Mouse (Mus musculus): ENCODE results near the gene Exoc4.

The Exoc4 gene

DNA sequence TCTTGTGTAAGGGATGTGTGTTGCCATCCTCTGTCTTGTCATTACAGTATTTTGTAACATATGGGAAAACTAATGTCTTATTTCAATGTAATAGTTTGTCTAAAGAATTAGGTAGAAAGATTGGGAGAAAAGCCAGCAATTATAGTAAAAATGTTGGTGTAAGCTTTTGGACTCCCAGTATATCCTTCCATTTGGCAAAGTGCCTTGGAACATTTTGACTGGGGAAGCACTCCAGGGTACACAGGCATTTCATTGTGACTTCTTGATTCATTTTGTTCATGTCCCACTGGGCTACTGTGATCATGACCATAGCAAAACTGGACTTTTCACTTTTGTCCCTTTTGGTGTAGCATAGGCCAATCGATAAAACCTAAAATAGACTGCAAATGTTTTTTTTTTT lies 61.6 kb downstream of the Exoc4 start:
- DNase-seq (ENCODE audit: low read depth) = no peak

DNA sequence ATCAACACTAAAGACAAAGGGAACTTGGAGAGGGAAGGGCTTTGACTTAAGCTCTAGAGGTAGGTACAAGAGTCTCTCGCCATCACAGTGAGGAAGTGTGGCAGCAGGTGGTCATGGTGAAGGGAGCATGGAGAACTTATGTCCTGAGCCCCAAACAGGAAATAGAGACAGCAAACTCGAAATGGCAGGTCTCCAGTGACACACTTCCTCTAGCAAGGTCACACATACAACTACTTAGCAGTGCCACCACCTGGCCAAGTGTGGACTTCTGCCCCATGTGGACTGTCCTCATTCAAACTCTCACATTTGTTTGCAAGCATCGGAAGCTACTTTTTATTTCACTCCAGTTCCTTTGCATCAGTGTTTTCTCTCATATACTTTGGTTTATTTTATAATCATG lies 74.0 kb downstream of the Exoc4 start:
- no peak for DNase-seq (ENCODE audit: low read depth)

DNA sequence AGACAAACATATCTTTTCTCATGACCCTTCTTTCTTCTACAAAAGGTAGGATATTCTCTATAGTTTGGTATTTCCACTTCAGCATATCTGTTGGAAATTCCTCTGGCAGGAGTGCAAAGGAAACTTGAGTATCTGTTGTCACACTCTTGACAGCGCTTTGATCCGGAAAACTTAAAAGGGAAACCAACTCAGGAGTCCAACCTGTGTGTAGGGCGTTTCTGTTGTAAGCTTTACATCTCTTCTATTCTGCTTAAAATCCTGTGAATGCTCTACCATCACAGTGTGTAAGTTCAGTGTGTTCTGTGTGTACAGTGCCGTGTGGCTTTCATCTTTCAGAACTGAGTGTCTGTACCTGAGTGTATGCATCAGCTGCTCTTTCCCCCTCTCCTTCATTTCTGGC lies 74.5 kb downstream of the Exoc4 start:
- DNase-seq (ENCODE audit: low read depth) = no peak

DNA sequence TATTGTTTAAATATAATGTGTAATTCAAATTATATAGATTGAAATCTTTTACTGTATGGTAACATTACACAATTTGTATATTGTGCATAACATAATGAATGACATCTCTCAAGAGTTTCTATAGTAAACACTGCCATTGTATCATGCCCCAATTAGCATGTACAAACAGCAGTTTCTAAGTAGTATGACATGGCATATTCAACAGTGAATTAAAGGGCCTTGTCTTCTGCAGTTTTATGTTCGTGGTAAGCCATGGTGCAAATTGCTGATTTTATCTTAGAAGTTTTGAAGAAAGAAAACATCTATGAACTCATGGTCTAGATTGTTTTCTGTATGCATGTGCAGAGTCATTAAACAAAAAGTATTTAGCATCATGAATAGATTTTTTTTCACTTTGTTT lies 79.4 kb downstream of the Exoc4 start:
- no peak for DNase-seq (ENCODE audit: low read depth)

DNA sequence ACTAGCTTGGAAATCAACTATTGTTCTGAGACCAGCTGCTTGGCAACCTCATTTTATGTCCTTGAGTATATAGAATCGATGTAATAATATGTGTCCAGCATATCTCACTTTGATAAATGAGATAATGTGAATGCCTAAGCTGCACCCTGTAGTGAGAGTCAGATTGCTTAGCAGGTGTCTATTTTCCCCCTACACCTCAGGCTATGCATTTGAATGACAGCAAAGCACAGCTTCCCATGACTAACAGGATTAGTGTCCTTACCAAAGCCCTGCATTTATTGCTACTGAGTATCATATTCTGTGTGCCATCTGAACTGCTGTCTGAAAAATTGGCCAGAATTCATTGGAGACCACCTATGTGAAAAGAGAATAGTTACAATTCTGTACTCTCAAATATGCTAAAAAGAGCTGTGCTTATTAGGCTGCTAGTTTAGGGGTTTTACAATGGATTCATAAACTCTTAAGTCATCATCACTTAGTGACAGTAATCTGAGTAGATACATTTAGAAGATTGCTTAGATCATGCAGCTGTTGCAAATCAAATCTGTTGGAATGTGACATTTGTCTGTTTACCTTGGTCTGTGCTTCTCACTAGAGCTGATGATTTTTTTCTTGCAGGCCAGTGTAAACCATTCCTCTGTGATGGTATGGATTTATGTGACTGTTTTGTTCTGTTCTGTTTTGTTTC lies 98.3 kb downstream of the Exoc4 start:
- no peak for DNase-seq (ENCODE audit: low read depth)

DNA sequence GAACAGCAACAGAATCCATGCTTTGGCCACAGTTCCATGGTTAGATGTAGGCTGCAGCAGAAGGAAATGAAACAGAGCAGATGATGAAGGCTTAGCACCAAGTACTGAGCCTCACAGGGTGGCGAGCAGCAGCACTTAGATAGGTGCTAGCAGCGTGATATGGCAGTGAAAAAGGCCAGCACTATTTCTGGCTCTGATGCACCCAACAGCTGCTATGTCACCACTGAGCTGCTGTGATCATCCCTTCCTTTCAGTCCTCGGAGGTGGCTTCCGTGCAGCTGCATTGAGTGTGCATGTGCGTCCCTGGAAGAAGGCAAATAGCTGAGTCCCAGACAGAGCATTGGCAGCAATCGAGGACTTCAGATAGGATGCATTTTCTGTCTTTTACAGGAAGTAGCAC lies 112.7 kb downstream of the Exoc4 start:
- no peak for DNase-seq (ENCODE audit: low read depth)

DNA sequence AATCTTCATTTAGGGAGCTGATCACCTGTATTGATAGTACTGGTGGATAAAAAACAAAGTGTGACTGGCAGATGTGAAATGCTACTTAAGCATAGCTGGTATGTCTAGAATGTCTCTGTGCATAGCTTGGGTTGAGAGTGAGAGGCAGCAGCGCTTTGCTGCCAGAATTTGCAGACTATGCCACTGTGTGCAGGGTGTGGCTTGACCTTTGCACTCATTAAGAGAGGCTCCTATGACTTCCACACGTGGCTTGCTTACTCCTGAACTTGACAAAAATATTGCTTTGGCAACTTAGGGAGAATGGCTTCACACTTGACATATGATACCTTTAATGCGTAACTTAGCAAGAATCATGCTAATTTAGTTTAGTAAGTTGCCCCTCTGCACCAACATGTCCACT lies 131.6 kb downstream of the Exoc4 start:
- DNase-seq (ENCODE audit: low read depth) = no peak

DNA sequence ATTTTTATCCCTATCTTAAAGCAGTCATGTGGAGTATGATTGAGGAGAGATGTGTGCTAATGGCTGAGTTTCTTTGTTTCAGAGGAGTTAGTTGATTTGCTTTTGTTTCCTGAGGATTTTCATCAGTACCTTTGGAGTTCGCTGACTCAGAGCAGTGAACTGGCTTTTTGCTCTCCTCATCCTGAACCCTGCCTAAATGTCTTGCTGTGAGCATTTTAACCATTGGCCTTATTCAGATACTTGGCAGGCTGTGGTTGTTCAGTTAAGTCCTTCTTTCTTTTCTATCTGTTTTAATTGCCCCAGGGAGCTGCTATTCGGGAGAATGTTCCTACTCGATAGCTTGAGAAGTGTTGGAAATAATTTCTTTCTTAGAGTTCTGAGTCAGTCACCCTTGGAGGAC lies 133.3 kb downstream of the Exoc4 start:
- DNase-seq (ENCODE audit: low read depth) = no peak

DNA sequence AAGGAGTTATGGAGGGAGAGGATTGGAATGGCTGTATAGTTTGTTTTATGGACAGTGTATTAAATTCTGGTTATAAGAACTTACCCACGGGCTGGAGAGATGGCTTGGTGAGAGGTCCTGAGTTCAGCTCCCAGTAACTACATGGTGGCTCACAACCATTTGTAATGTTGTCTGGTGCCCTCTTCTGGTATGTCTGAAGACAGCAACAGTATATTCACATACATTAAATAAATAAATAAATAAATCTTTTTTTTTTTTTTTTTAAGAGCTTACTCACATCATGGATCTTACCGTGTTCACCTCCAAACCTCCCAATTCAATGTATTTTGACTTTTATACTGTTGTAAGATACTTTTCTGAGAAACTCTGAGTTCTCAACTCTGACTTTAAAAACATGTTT lies 143.1 kb downstream of the Exoc4 start:
- no peak for DNase-seq (ENCODE audit: low read depth)

DNA sequence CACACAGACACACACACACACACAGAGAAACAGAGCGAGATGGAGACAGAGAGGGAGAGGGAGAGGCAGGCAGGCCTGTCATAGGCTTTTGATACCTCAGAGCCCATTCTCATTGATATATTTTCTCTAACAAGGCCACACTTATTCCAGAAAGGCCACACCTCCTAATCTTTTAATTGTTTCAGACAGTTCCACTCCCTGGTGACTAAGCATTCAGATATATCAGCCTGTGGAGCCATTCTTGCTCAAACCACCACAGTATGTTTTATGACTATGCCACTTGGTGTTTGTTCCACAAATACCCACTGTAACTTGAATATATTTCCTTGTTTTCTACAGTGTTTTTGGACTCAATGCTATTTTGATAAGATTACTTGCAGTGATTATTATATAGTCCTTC lies 150.6 kb downstream of the Exoc4 start:
- no peak for DNase-seq (ENCODE audit: low read depth)

DNA sequence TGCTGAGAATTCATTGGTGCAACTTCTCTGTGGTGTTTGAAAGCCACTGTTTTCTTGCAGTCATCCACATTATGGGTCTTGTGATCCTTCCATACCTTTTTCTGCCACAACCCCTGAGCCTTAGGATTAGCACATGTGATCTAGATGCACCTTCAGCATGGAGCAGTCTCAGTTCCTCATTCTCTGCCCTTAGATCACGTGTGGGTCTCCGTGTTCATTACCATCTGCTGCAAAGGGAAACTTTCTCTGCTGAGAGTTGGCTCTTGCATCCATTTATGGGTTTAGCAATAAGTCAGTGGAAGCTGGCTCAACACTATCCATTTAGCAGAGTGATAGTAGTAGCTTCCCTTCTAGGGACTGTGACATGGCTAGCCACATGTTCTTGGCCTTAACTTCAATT lies 152.3 kb downstream of the Exoc4 start:
- no peak for DNase-seq (ENCODE audit: low read depth)

DNA sequence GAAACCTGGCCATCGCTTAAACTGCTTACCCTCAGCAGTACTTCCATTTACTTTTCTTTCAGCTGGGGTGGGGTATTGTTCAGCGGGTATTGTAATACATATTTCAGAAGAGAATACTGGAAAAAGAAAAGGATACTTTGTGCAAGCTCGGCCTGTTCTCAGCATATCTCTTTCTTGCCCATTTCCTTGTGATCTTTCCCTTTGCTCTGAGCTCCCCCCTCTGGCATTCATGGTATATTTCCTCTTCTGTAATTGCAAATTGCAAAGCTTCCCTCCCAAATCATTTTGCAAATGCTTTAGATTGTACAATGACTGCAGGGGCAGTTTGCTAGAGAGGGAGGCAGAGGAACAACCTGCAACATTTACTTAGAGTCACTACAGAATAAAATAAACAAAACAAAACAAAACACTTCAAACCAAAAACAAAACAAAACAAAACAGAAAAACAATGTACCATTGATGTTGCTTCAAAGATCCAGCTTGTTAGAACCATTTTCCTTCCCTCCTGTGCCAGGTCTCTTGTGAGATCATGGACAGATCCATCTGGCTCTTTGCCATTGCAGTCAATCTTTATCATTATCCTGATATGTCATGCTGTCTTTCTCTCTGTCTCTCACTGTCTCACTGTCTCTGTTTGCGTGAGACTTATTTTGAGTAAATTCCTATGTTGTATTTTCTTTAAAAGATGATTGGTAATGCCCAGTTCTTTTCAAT lies 156.8 kb downstream of the Exoc4 start:
- DNase-seq (ENCODE audit: low read depth) = no peak

DNA sequence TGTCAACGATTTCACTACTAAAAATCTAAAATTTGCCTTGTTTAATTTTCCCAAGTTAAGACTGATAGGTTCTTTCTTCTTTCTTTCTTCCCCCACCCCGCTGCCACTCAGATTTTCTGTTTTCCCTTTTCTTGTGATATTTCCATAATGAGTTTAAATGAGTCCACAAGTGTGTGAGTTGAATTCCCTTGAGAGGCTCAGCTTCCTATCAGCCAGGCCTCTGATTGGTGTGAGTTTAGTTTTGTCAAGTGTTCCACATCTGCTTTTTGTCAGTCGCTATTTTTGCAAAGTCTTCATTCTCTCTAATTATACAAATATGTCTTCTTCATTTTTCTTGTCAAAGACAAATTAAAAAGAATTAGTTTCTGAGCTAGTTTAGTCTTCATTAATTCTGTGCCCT lies 160.7 kb downstream of the Exoc4 start:
- no peak for DNase-seq (ENCODE audit: low read depth)

DNA sequence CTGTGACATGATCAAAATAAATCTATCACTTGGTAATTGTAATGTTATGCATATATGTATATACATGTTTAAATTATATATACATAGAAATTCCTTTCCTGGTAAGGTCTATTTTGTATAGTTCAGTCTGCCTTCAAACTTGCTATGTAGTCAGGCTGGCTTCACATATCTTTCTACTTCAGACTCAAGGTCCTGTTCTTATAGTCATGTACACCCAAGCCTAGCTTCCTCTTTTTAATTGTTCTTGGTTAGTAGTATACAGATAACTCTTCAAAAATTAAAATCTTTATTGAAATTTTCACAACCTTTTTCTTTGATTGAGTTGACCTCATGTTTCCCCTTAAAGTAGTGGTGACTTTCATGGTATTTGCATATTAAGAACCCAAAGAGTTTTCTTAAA lies 176.1 kb downstream of the Exoc4 start:
- DNase-seq (ENCODE audit: low read depth) = no peak

DNA sequence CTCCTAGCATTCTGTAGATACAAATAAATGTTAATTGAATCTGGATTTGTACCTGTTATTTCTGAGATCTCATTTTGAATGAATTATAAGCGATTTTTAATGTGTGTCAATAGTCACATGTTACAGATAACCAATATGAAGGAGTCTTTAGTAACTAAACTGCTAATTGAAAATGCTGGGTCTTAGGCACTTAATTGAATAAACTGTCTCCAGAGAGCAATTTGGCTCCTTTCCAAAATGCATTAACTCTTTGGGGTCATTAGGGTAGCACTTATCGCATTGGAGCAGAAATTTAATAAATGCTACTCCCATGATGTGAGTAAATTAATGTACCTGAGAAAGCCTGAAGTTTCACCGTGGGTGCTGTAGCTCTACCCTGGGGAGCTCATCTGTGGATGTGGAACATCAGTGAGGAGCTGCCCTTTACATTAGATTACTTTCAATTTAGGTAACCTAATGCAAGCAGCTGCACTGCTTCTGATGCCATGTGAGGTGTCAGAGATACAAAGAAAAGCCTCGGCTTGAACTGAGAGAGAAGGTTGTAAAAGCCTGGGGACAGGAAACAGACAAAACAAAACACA lies 182.4 kb downstream of the Exoc4 start:
- no peak for DNase-seq (ENCODE audit: low read depth)

DNA sequence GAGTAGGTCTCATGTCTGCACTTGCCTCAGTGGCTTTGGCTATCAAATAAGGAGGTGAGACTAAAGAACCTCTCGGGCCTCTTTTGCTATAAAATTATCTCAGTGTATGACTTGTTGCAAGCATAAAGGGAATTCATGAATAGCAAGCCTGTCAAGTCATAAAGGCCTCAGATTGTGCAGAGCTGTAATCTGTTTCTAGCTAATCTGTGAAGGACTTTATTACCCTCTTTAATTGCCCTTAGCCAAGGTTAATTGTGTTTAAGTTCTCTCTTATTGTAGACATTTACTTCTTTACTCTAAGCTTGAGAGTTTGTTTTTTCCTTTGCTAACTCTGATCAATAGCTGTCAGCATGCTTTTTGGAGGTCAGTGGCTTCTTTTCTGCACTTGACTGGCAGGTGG lies 191.6 kb downstream of the Exoc4 start:
- DNase-seq (ENCODE audit: low read depth) = no peak

DNA sequence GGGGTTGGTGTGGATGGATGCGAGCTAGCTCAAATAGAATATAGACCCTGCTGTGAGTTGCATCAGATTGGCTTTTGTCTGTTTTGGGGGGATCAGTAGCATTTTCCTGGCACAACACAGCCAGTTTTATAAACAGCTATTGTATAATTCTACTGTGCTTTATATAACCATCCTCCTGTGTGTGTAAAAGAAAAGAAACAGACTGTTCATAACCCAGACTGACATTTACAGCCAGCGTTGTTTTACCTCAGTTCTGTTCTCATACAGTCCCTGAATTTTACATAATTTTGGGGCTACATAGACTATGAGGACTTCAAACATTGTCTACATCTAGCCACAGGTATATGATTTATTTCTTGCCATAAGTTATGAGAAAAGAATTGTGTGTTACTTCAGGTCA lies 204.9 kb downstream of the Exoc4 start:
- DNase-seq (ENCODE audit: low read depth) = no peak

DNA sequence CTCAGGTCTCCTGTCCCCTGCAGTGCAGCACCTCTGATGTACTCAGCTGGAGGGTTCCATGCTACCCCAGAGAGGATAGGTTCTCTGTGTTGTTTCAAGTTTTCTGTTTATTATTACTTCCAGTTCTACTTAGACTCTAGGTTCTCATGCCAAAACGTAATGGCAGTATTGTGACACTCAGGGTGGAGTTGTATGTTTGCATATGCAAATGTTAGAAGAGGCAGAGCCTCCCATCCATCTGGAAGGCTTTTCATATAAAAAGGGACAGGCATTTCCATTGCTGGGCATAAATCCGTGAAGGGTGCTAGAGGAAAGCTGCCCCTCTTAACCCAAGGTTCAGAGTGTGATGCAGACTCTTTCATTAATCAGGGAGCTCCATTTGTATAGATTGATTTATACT lies 205.5 kb downstream of the Exoc4 start:
- DNase-seq (ENCODE audit: low read depth) = no peak

DNA sequence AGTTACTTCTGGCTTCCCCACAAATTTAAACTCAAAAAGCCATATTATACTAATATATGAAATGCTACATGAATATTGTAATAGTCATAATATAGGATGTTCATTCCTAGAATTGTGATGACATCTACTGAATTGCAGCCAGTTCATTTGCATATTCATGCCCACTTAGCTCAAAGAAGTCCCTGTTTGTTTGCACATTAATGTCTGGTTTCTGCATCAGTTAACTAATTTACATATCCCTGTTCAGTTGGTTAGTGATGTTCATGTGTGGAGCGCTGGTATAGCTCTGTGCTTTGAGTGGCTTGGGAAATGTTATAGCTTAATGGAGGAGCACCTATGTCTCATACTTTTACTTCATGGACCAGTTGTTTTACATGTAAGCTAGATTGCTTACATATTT lies 206.4 kb downstream of the Exoc4 start:
- no peak for DNase-seq (ENCODE audit: low read depth)

DNA sequence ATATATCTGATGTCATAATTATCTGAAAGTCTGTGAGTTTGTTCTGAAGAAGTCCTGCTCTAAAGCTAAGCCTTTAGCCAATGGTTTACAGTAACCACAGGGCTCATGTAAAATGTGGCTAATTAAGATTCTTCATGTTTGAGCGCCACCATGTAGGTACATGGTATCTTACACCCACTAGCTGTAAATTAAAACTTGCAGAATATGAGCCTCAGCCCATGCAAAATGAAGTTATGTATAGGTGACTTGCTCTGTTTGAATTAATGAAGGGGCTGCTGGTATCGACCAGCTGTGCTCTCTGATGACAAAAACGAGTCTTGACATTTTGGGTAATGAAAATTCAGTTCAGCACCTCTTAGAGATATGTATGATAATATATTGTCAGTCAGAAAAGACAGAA lies 216.0 kb downstream of the Exoc4 start:
- no peak for DNase-seq (ENCODE audit: low read depth)

DNA sequence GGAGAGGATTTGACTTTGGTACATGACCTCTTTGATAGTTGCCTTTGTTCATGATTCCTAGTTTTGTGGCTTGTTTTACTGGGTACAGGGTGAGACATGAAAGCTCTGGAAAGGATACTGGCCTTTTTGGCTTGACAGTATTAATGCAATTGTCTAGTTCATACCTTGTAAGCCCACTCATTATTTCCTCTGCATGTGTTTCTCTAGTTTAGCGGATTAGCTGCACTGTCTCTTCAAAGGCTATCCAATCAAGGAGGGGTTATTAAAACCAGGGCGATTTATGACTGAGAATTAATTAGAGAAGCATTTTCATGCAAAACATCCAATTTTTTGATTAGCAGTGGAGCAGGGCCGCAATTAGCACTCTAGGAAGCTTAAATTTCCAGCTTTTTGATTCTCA lies 216.5 kb downstream of the Exoc4 start:
- no peak for DNase-seq (ENCODE audit: low read depth)

DNA sequence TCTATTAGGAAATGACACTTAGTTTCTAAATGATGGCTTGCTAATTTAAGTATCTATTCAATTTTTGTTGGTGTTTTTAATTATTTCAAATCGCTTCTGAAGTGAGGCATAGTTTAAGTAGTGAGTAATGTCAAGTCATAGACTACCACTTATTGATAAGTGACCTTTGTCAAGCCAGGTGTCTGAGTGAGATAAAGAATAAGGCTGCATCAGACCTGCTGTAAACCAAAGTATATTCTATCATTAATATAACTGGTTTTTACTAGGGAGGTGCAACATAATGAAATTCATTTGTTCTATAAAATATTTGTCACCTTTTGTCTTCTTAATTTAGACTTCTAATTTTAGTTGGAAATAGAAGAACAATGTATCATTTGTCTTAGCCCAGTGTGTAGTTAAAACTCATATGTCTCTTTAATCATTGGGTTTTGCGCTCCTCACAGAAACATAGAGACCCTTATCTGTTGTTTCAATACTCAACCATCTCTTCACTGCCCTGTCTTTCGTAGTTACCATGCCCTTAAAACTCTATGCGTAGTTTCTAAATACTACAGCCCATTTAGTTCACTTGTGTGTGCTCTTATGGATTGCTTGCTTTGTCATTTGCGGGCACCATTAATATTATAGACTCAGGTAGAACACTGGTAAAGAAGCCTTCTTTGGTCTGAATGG lies 217.4 kb downstream of the Exoc4 start:
- DNase-seq (ENCODE audit: low read depth) = no peak

DNA sequence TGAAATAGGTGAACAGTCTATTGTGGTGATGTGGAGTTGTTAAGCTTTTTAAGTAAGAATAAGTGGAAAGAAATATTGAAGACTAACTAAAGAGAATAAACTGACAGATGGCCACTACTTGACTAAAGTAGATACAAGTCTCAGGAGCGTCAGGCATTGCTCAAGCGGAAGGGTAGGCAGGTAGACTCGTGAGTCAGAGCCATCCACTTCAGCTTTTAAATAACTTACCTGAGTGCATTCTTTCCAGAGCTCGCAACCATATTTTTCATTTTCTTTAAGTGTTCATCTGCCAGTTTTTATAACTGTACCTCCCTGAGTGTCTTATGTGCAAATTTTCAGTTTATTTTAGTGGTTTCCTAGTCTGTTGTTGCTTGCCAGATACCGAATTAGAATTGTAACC lies 219.6 kb downstream of the Exoc4 start:
- DNase-seq (ENCODE audit: low read depth) = no peak

Measured in fibroblast of lung, adult 2 months (primary cell).